Mouse (Mus musculus): Measurements from ENCODE around the gene Morn1. TPM values are rescaled to one million over a fixed set of nuclear protein-coding genes. Genes with fewer than 3 reads are reported as not detected.

Gene Morn1
- polyA plus RNA-seq, 1 experiment: 44.0 TPM

DNA sequence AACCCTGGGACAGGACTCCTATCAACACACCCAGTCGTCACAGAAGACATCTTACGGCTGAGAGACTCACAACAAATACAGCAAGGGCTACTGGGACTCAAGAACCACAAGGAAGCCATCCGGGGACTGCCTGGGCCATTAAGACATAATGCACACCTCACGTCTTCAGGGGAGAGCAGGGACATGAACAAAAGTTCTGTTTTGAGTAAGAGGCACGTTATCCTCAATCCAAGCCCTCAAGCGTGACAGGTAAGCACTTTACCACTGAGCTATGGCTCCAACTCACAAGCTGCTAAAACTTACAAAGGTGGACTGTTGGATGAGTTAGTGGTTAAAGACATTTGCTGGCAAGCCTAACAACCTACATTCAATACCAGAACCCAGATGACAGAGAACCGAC is 96.8 kb downstream of the Morn1 start:
- TF ChIP-seq POLR2A (IDR thresholded peaks at IDR 0.05; ENCODE audit: control insufficient read depth, low read depth, low read length) (no peak), CTCF (IDR thresholded peaks at IDR 0.05; ENCODE audit: control insufficient read depth, insufficient read depth, insufficient replicate concordance, low read depth, low read length) (no peak)
- no peaks in the 10 kb centered on the region for H3K36me3 ChIP-seq (ENCODE audit: control insufficient read depth, insufficient read depth, low read length)
- no peak overlapping the region for H3K27ac ChIP-seq (ENCODE audit: control insufficient read depth, insufficient read depth, low read depth, low read length)
- H3K4me1 ChIP-seq (ENCODE audit: control insufficient read depth, insufficient read depth, low read length): peaks cover 8% of the 10 kb centered on the region
- H3K27me3 ChIP-seq (ENCODE audit: control insufficient read depth, insufficient read depth, low read length): no peaks in the 10 kb centered on the region
- H3K4me3 ChIP-seq (ENCODE audit: control insufficient read depth, low read depth, low read length): no peak overlapping the region

DNA sequence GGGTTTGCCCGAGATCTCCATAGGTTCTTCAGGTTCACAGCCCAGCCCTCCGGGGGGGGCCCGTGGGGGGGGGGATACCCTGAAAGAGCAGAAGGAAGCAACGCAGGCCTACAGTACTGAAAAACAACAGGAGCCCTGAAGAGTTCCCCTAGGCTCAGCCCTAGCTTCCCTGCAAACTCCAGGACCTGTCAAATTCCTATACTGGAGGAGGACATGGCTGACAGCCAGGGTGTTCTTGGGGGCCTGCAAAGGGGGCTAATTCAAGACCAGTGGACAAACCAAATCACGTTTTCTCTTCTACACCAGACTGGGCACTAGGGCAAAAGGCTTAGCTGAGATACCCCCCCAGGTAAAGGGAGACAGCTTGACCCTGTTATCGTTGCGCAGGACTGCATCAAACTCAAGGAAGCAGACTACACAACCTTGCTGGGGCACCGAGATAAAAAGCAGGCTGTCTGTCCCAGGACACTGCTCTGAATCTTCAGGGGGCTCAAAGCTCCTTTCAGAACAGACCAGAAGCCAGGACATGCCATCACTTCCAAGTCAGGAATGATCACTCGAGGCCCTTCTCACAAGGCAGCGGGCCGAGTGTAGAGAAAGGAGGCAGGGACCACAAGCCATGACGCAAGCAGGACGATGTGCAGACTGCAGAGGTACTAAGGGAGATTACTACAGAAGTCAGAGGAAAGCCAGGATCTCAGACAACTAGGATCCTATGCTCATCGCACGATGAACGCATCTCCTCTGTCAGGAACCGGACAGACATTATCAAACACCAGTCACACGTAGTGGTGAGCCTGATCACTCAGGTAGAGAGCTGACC is 98.1 kb downstream of the Morn1 start:
- Histone ChIP-seq H3K4me1 (ENCODE audit: control insufficient read depth, insufficient read depth, low read length) (peaks cover 8% of the 10 kb centered on the region), H3K27ac (ENCODE audit: control insufficient read depth, insufficient read depth, low read depth, low read length) (no peak overlapping the region)
- no peak for TF ChIP-seq CTCF (IDR thresholded peaks at IDR 0.05; ENCODE audit: control insufficient read depth, insufficient read depth, insufficient replicate concordance, low read depth, low read length)

DNA sequence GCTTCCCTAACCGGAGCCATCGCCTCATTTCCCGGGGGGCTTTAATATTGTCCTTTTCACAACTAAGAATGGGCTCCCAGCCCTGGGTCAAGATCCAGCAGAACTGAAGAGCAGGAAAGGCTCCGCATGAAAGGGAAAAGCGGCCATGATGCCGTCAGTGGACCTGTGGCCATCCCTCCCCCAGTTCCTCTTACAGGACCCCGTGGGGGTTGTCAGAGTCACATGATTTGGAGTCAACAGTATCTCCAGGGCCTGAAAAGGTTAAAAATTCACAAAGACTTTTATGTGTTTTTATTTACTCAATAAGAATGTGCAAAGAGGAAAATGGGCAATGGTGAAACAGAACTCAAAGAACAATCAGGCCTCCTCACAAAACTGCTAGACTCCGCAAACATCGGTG is 99.5 kb downstream of the Morn1 start:
- TF ChIP-seq CTCF (IDR thresholded peaks at IDR 0.05; ENCODE audit: control insufficient read depth, insufficient read depth, insufficient replicate concordance, low read depth, low read length): no peak
- TF ChIP-seq POLR2A (IDR thresholded peaks at IDR 0.05; ENCODE audit: control insufficient read depth, low read depth, low read length): no peak
- no peaks in the 10 kb centered on the region for H3K27me3 ChIP-seq (ENCODE audit: control insufficient read depth, insufficient read depth, low read length)
- H3K27ac ChIP-seq (ENCODE audit: control insufficient read depth, insufficient read depth, low read depth, low read length): no peak overlapping the region
- no peak overlapping the region for H3K4me3 ChIP-seq (ENCODE audit: control insufficient read depth, low read depth, low read length)
- H3K36me3 ChIP-seq (ENCODE audit: control insufficient read depth, insufficient read depth, low read length): no peaks in the 10 kb centered on the region
- peaks cover 15% of the 10 kb centered on the region for H3K4me1 ChIP-seq (ENCODE audit: control insufficient read depth, insufficient read depth, low read length)

More for the DNA sequence above, 98.1 kb downstream of the Morn1 start:
- H3K36me3 ChIP-seq (ENCODE audit: control insufficient read depth, insufficient read depth, low read length): no peaks in the 10 kb centered on the region
- no peak overlapping the region for H3K4me3 ChIP-seq (ENCODE audit: control insufficient read depth, low read depth, low read length)
- H3K27me3 ChIP-seq (ENCODE audit: control insufficient read depth, insufficient read depth, low read length): no peaks in the 10 kb centered on the region

DNA sequence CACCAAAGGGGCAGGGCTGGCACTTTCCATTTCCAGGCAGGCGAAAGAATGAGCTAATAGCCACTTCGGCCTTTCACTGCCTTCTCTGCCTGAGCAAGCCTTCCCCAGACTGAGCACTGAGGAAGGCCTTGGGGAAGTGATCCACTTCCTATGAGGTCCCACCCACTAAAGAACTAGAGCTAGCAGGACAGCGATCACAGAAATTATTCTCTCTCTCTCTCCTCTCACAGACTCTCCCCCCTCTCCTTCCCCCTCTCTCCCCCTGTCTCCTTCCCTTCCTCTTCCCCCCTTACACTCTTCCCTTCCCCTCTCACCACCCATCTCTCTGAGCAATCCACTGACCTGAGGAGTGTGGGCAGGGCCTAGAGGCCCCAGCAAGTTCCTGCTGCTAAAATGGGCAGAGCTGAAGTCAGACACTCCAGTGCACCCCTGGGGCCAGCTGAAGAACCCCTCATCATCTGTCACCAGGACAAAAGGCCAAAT is 100.9 kb downstream of the Morn1 start:
- H3K27me3 ChIP-seq (ENCODE audit: control insufficient read depth, insufficient read depth, low read length): no peaks in the 10 kb centered on the region
- H3K27ac ChIP-seq (ENCODE audit: control insufficient read depth, insufficient read depth, low read depth, low read length): no peak overlapping the region
- no peak overlapping the region for H3K4me3 ChIP-seq (ENCODE audit: control insufficient read depth, low read depth, low read length)
- peaks cover 18% of the 10 kb centered on the region for H3K4me1 ChIP-seq (ENCODE audit: control insufficient read depth, insufficient read depth, low read length)
- H3K36me3 ChIP-seq (ENCODE audit: control insufficient read depth, insufficient read depth, low read length): no peaks in the 10 kb centered on the region
- no peak for TF ChIP-seq CTCF (IDR thresholded peaks at IDR 0.05; ENCODE audit: control insufficient read depth, insufficient read depth, insufficient replicate concordance, low read depth, low read length)
- TF ChIP-seq POLR2A (IDR thresholded peaks at IDR 0.05; ENCODE audit: control insufficient read depth, low read depth, low read length): no peak

DNA sequence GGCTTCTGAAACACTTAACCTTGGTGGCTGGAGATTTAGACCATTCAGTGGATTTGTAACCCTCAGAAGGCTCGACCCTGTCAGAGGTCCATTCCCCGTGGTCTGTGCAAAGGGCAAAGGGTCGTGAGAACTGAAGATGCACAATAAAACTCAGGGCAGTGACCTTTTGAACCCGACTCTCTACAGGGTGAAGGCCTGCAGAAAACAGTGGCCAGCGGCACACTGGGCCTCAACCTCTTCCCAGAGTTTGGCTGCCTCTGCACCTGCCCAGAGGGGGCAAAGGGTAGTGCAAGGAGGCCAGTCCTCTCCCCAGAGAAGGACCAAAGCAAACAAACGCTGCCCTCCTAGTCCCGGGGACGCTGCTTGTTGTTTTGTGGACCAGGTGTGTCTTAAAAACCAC is 102.0 kb downstream of the Morn1 start:
- no peak overlapping the region for H3K4me3 ChIP-seq (ENCODE audit: control insufficient read depth, low read depth, low read length)
- H3K36me3 ChIP-seq (ENCODE audit: control insufficient read depth, insufficient read depth, low read length): no peaks in the 10 kb centered on the region
- TF ChIP-seq POLR2A (IDR thresholded peaks at IDR 0.05; ENCODE audit: control insufficient read depth, low read depth, low read length): no peak
- TF ChIP-seq CTCF (IDR thresholded peaks at IDR 0.05; ENCODE audit: control insufficient read depth, insufficient read depth, insufficient replicate concordance, low read depth, low read length): no peak
- H3K27me3 ChIP-seq (ENCODE audit: control insufficient read depth, insufficient read depth, low read length): no peaks in the 10 kb centered on the region
- no peak overlapping the region for H3K27ac ChIP-seq (ENCODE audit: control insufficient read depth, insufficient read depth, low read depth, low read length)
- H3K4me1 ChIP-seq (ENCODE audit: control insufficient read depth, insufficient read depth, low read length): peaks cover 18% of the 10 kb centered on the region

DNA sequence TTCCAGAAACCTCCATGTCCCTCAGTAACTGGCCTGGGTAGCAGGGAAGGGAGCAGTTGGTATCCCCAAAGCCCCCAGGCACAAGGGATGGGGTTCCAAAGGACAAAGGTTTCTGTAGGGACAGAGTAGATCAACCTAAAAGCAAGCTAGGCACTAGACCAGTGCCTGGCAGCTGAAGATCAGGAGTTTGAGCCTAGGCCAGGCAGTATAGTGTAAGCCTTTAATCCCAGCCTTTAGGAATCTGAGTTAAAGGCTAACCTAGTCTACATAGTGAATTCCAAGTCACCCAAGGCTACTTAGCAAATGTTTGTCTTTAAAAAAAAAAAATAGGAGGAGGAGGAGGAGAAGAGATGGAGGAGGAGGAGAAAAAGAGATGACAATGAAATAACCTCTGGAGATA is 102.4 kb downstream of the Morn1 start:
- Histone ChIP-seq H3K27ac (ENCODE audit: control insufficient read depth, insufficient read depth, low read depth, low read length) (no peak overlapping the region), H3K27me3 (ENCODE audit: control insufficient read depth, insufficient read depth, low read length) (no peaks in the 10 kb centered on the region), H3K4me3 (ENCODE audit: control insufficient read depth, low read depth, low read length) (no peak overlapping the region), H3K36me3 (ENCODE audit: control insufficient read depth, insufficient read depth, low read length) (no peaks in the 10 kb centered on the region), H3K4me1 (ENCODE audit: control insufficient read depth, insufficient read depth, low read length) (peaks cover 18% of the 10 kb centered on the region)
- TF ChIP-seq CTCF (IDR thresholded peaks at IDR 0.05; ENCODE audit: control insufficient read depth, insufficient read depth, insufficient replicate concordance, low read depth, low read length) (no peak), POLR2A (IDR thresholded peaks at IDR 0.05; ENCODE audit: control insufficient read depth, low read depth, low read length) (no peak)

DNA sequence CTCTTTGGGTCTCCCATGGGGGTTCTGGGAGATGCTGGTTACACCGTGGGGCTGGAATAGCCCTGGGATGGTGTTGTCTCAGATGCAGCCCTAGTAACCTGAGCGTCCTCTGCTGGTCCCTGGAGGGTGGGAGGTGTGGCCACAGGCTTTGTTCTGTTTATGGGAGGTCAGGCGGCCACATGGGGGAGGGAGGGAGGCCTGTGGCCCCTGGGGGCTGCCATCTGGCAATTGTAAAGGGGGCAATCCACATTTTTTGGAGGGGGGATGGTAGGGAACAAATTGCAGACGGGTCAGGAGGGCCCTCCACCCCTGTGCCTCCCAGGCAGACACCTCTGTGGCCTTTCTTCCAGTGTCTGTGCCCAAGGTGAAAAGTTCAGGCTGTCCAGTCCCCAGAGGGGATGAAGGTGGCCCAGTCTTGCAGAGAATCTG is 103.3 kb downstream of the Morn1 start:
- Histone ChIP-seq H3K27me3 (ENCODE audit: control insufficient read depth, insufficient read depth, low read length) (no peaks in the 10 kb centered on the region), H3K4me1 (ENCODE audit: control insufficient read depth, insufficient read depth, low read length) (peaks cover 16% of the 10 kb centered on the region), H3K36me3 (ENCODE audit: control insufficient read depth, insufficient read depth, low read length) (no peaks in the 10 kb centered on the region), H3K27ac (ENCODE audit: control insufficient read depth, insufficient read depth, low read depth, low read length) (no peak overlapping the region), H3K4me3 (ENCODE audit: control insufficient read depth, low read depth, low read length) (no peak overlapping the region)
- no peak for TF ChIP-seq POLR2A (IDR thresholded peaks at IDR 0.05; ENCODE audit: control insufficient read depth, low read depth, low read length)
- TF ChIP-seq CTCF (IDR thresholded peaks at IDR 0.05; ENCODE audit: control insufficient read depth, insufficient read depth, insufficient replicate concordance, low read depth, low read length): no peak
